Mouse (Mus musculus): ENCODE measurements around the gene Gm49358.

GRCm38 (mm10) chr10:86853433-86853832 lies 89.7 kb downstream of the Gm49358 start:
- no peak for TF ChIP-seq CTCF (IDR thresholded peaks at IDR 0.05; ENCODE audit: low read depth, low read length)
- no peak for TF ChIP-seq POLR2A (IDR thresholded peaks at IDR 0.05; ENCODE audit: extremely low read depth, insufficient read depth, low read length)
